Mouse (Mus musculus): ENCODE data around the gene Gatc. TPM values are rescaled to one million over a fixed set of nuclear protein-coding genes. Genes with fewer than 3 reads are reported as not detected.
"Not testable (repeated sequence)": the region's sequence is repeated elsewhere in the genome, so short reads cannot be mapped to it uniquely, and the experiment has no call there.

The Gatc gene
- polyA plus RNA-seq, 2 experiments: 23.7 to 29.6 TPM

DNA sequence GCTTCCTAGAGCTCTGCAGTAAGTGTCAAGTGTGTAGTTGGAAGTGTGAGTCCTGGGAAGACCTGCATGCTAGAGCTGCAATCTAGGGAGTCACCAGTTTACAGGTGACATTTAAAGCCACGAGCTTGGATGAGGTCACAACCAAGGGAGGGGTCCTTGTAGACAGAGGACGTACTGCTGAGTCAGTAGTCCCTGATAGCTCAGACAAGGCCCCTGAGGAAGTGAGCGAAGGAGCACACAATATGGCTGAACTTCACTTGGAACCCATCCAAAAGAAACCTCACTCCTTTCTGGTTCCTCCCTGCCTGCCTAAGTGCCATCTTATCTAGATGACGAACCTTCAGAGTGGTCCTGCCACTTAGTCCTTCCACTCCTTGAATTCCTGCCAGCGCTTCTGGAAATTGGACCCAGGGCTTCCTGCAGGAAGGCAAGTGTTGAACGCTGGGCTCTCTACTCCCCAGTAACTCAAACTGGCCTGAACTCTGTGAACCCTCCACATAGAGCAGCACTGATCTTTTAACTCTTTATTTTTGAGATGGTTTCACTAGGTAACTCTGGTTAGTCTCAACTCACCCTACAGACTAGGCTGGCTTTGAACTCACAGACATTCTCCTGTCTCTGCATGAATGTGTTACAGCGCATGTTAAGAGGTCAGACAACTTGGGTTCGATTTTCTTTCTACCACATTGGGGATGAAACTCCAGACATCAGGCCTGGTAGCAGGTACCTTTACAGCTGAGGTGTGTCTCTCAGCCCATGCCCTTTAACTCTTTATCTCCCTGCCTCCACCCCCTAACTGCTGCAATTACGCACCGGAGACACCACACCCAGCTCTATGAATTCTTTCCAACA, 27.9 kb downstream of the Gatc start:
- no peak overlapping the region for H3K4me3 ChIP-seq (replicated peaks; ENCODE audit: low read length)
- no peak overlapping the region for H3K9ac ChIP-seq (ENCODE audit: low read depth, low read length, severe bottlenecking)
- DNase-seq (ENCODE audit: low spot score) (no peak), ATAC-seq (ENCODE audit: low FRiP score, low read depth) (no peak)
- no peaks in the 10 kb centered on the region for H3K27me3 ChIP-seq (ENCODE audit: control insufficient read depth, insufficient read depth, low read length)
- WGBS: 62% methylated on average over 10 of the region's 10 CpGs
- no peak overlapping the region; the same call in 1 of the 2 replicates for H3K27ac ChIP-seq (replicated peaks; ENCODE audit: low read depth, low read length)
- H3K4me2 ChIP-seq (replicated peaks; ENCODE audit: low read depth, low read length, severe bottlenecking): no peak overlapping the region
- H3K36me3 ChIP-seq (ENCODE audit: control insufficient read depth, insufficient read depth, low read length): no peaks in the 10 kb centered on the region
- peaks cover 20% of the 10 kb centered on the region for H3K4me1 ChIP-seq (ENCODE audit: control insufficient read depth, insufficient read depth, low read length)
- H3K9me3 ChIP-seq (ENCODE audit: control insufficient read depth, low read length): no peaks in the 10 kb centered on the region
- TF ChIP-seq POLR2A (IDR thresholded peaks at IDR 0.05; ENCODE audit: borderline replicate concordance, extremely low read depth, insufficient read depth, insufficient read length): no peak

DNA sequence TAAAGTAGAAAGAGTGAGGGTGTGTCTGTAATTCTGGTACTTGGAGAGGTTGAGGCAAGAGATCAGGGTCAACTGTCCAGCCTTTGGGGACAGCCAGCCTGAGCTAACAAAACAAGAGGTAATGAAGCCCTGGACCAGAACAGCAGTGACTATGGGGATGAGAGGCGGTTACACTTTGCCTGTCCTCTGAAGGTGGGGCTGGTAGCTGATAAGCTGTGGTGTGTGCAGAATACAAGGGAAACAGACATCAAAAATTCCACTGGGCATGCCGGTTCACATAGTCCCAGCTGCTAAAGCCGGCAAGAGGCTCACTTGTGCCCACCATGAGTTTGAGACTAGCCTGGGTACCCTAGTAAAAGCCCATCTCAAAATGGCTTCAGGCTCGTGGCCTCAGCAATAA, 28.6 kb downstream of the Gatc start:
- Histone ChIP-seq H3K9ac (ENCODE audit: low read depth, low read length, severe bottlenecking) (no peak overlapping the region), H3K9me3 (ENCODE audit: control insufficient read depth, low read length) (no peaks in the 10 kb centered on the region), H3K27ac (replicated peaks; ENCODE audit: low read depth, low read length) (no peak overlapping the region), H3K36me3 (ENCODE audit: control insufficient read depth, insufficient read depth, low read length) (no peaks in the 10 kb centered on the region), H3K27me3 (ENCODE audit: control insufficient read depth, insufficient read depth, low read length) (no peaks in the 10 kb centered on the region), H3K4me2 (replicated peaks; ENCODE audit: low read depth, low read length, severe bottlenecking) (no peak overlapping the region), H3K4me3 (replicated peaks; ENCODE audit: low read length) (no peak overlapping the region), H3K4me1 (ENCODE audit: control insufficient read depth, insufficient read depth, low read length) (peaks cover 14% of the 10 kb centered on the region)
- WGBS: 73% methylated on average over 4 of the region's 4 CpGs
- DNase-seq (ENCODE audit: low spot score): no peak
- TF ChIP-seq POLR2A (IDR thresholded peaks at IDR 0.05; ENCODE audit: borderline replicate concordance, extremely low read depth, insufficient read depth, insufficient read length): no peak
- ATAC-seq (ENCODE audit: low FRiP score, low read depth): no peak

DNA sequence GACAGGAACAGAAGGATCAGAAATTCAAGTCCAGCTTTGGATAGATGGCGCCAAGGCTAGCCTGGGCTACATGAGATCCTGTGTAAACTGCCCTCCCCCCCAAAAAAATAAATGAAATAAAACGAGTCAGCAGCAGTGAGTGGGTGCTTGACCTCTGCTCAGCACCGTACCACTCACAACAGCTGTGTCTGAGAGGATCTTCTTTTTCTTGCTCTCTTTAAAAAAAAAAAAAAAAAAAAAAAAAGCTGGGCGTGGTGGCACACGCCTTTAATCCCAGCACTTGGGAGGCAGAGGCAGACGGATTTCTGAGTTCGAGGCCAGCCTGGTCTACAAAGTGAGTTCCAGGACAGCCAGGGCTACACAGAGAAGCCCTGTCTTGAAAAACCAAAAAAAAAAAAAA, 38.8 kb downstream of the Gatc start:
- H3K27me3 ChIP-seq (ENCODE audit: control insufficient read depth, insufficient read depth, low read length); DNase-seq (ENCODE audit: low spot score); H3K27ac ChIP-seq (replicated peaks; ENCODE audit: low read depth, low read length); ATAC-seq (ENCODE audit: low FRiP score, low read depth); H3K4me2 ChIP-seq (replicated peaks; ENCODE audit: low read depth, low read length, severe bottlenecking); H3K9me3 ChIP-seq (ENCODE audit: control insufficient read depth, low read length); H3K4me3 ChIP-seq (replicated peaks; ENCODE audit: low read length); H3K9ac ChIP-seq (ENCODE audit: low read depth, low read length, severe bottlenecking): not testable (repeated sequence)
- 79% methylated on average over 3 of the region's 7 CpGs for WGBS
- peaks cover 24% of the 10 kb centered on the region for H3K36me3 ChIP-seq (ENCODE audit: control insufficient read depth, insufficient read depth, low read length)
- peaks cover 12% of the 10 kb centered on the region; the same call in 1 of the 2 replicates for H3K4me1 ChIP-seq (ENCODE audit: control insufficient read depth, insufficient read depth, low read length)

- H3K27ac ChIP-seq (replicated peaks; ENCODE audit: low read depth, low read length): peak overlapping the region; percentile 76
- peak overlapping the region; percentile 73 for H3K4me2 ChIP-seq (replicated peaks; ENCODE audit: low read depth, low read length, severe bottlenecking)
- 21% methylated on average over 13 of the region's 13 CpGs for WGBS
- H3K9ac ChIP-seq (ENCODE audit: low read depth, low read length, severe bottlenecking): peak overlapping the region; percentile 54
- H3K4me1 ChIP-seq (ENCODE audit: control insufficient read depth, insufficient read depth, low read length): peaks cover 12% of the 10 kb centered on the region; the same call in 1 of the 2 replicates
- H3K9me3 ChIP-seq (ENCODE audit: control insufficient read depth, low read length): no peaks in the 10 kb centered on the region
- peak overlapping the region; percentile 91 for H3K4me3 ChIP-seq (replicated peaks; ENCODE audit: low read length)
- no peak for DNase-seq (ENCODE audit: low spot score)
- no peak for ATAC-seq (ENCODE audit: low FRiP score, low read depth)
- H3K36me3 ChIP-seq (ENCODE audit: control insufficient read depth, insufficient read depth, low read length): peaks cover 29% of the 10 kb centered on the region
- H3K27me3 ChIP-seq (ENCODE audit: control insufficient read depth, insufficient read depth, low read length): no peaks in the 10 kb centered on the region
- no peak for TF ChIP-seq POLR2A (IDR thresholded peaks at IDR 0.05; ENCODE audit: borderline replicate concordance, extremely low read depth, insufficient read depth, insufficient read length)
These were observed 39.4 kb downstream of the Gatc start for GRCm38 (mm10) chr5:115301615-115302014.

DNA sequence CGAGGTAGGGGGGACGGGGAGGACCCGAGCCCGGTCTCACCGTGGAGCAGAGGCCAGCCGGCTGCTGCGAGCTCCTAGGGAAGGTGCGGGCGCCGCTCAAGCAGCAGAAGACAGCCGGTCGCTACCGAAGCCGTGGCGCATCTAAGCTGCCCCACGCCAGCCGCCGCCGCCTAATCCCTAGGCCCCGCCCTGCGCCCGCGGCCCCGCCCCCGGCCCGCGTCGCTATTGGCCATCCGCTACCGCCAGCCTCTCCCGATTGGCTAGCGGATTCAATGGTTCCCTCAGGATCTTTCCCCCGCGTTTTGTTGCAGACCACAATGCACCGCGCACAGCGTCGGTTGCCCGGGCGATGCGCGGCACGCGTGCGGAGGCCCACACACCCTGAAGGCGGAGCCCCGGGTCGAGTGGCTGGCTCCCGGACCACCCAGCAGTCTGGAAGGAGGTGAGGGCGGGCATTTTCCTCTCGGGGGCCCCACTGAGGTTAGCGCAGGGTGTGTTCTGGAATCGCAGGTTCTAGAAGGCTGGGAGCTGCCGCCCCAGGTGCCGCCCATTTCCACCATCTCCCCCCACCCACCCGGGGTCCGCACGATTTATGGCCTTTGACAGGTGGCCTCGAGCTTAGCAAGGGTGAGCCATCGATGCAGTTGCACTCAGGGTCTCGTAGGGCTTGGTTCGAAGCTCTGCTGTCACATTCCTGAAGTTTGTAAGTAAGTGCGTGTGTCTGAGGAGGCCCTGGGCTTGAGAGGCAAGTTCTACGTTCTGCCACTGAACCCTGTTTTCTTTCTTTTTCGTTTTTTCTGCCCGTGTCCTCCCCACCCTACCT, 40.0 kb downstream of the Gatc start, which contains the start of gene Dynll1:
TSS of gene Dynll1 (minus strand) at position 208 of the 823 bp plus-strand sequence.
- WGBS: 2% methylated on average over 51 of the region's 66 CpGs
- peak; percentile 100 for DNase-seq (ENCODE audit: low spot score)
- ATAC-seq (ENCODE audit: low FRiP score, low read depth): peak; percentile 98
- H3K4me2 ChIP-seq (replicated peaks; ENCODE audit: low read depth, low read length, severe bottlenecking): peak within 1 kb of the TSS; percentile 76
- peak within 1 kb of the TSS; percentile 88 for H3K9ac ChIP-seq (ENCODE audit: low read depth, low read length, severe bottlenecking)
- H3K4me1 ChIP-seq (ENCODE audit: control insufficient read depth, insufficient read depth, low read length): peaks cover 12% of the 10 kb centered on the region; the same call in 1 of the 2 replicates
- TF ChIP-seq POLR2A (IDR thresholded peaks at IDR 0.05; ENCODE audit: borderline replicate concordance, extremely low read depth, insufficient read depth, insufficient read length): peak; percentile 73; the same call in 1 of the 2 replicates
- H3K27ac ChIP-seq (replicated peaks; ENCODE audit: low read depth, low read length): peak within 1 kb of the TSS; percentile 89
- H3K4me3 ChIP-seq (replicated peaks; ENCODE audit: low read length): peak within 1 kb of the TSS; percentile 91
- H3K9me3 ChIP-seq (ENCODE audit: control insufficient read depth, low read length): no peaks in the 10 kb centered on the region
- H3K36me3 ChIP-seq (ENCODE audit: control insufficient read depth, insufficient read depth, low read length): peaks cover 35% of the 10 kb centered on the region
- no peaks in the 10 kb centered on the region for H3K27me3 ChIP-seq (ENCODE audit: control insufficient read depth, insufficient read depth, low read length)
